Mouse (Mus musculus): ENCODE data around the gene Taf3. TPM values are rescaled to one million over a fixed set of nuclear protein-coding genes. Genes with fewer than 3 reads are reported as not detected.

Gene Taf3
- polyA plus RNA-seq, 1 experiment from 2014 or later: 18.0 TPM

DNA sequence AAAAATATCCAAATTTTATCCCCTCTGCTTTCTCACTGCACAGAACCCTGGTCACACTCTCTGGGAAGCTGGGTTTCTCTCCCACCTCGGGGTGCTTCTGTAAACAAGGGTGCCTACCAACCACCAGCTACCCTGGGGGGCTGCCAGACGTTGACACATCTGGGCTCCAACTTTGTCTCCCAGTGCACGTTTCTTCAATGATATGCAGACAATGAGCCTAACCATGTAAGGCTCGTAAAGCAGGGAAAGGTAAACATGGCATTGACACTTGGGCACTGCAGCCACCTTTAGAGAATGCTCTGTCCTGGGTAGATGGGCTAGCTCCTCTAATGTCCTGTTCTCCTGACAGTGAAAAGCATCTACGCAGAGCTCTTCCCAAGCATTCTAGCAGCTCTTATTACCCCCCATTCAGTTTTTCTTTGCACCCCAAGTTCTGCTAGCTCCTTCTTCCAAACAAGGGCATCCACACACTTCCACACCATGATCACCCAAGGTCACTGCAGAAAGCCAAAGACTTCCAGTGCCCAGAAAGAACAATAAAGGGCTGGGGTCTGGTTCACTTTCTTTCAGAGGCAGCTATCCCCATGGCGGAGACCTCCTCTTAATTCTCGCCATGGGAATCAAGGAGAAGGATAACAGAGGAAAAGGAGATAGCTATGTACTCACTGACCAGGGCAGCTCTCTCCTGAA lies 161.3 kb downstream of the Taf3 start:
- Histone ChIP-seq H3K9me3 (no peaks in the 10 kb centered on the region), H3K4me2 (replicated peaks) (peak overlapping the region; percentile 68), H3K4me3 (replicated peaks) (peak overlapping the region; percentile 48), H3K4me1 (replicated peaks) (peaks cover 12% of the 10 kb centered on the region; the same call in 1 of the 2 replicates), H3K27me3 (peaks cover 92% of the 10 kb centered on the region), H3K9ac (replicated peaks) (peak overlapping the region; percentile 71), H3K27ac (peak overlapping the region; percentile 88), H3K36me3 (no peaks in the 10 kb centered on the region)
- 2% methylated on average over 7 of the region's 7 CpGs for WGBS
- ATAC-seq: no peak

- WGBS: 4% methylated on average over 3 of the region's 3 CpGs
- H3K4me1 ChIP-seq (replicated peaks): peaks cover 19% of the 10 kb centered on the region
- no peaks in the 10 kb centered on the region for H3K9me3 ChIP-seq
- peak overlapping the region; percentile 68 for H3K4me2 ChIP-seq (replicated peaks)
- H3K27me3 ChIP-seq: peaks cover 95% of the 10 kb centered on the region
- ATAC-seq: no peak
- H3K27ac ChIP-seq: peak overlapping the region; percentile 88
- H3K4me3 ChIP-seq (replicated peaks): peak overlapping the region; percentile 48
- H3K36me3 ChIP-seq: no peaks in the 10 kb centered on the region
- H3K9ac ChIP-seq (replicated peaks): peak overlapping the region; percentile 71
Measured at GRCm38 (mm10) chr2:9886031-9886430, 162.4 kb downstream of the Taf3 start.

DNA sequence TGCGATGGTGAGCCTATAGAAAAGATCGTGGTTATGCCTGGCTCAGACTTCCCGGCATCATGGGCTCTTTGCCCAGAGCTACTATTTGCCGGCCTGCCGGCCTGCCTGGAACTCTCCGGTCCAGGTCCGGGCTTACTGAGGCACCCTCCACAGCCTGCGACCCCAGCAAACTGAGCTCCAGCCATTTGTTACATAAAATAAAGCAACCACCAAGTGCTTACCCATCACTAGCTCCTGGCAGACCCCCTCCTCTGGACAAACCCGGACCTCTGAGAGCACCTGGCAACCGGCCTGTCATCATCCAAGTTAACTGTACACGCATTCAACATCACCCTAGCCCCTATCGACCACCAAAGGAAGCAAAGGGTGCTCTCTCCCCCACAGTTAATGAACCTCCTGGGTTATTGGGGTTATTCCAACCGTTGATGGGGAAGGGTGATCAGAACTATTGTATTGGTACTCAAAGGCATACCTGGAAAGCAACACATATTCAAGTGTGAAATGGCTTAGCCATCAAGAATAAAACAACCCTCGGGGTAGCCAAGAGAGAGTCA lies 163.1 kb downstream of the Taf3 start:
- Histone ChIP-seq H3K9me3 (no peaks in the 10 kb centered on the region), H3K9ac (replicated peaks) (peak overlapping the region; percentile 71), H3K4me1 (replicated peaks) (peaks cover 21% of the 10 kb centered on the region), H3K36me3 (no peaks in the 10 kb centered on the region), H3K4me2 (replicated peaks) (peak overlapping the region; percentile 68), H3K4me3 (replicated peaks) (peak overlapping the region; percentile 48), H3K27ac (peak overlapping the region; percentile 88), H3K27me3 (peaks cover 95% of the 10 kb centered on the region)
- ATAC-seq: no peak
- 2% methylated on average over 14 of the region's 14 CpGs for WGBS

GRCm38 (mm10) chr2:9884533-9885216 lies 163.7 kb downstream of the Taf3 start:
- Histone ChIP-seq H3K36me3 (no peaks in the 10 kb centered on the region), H3K27ac (peak overlapping the region; percentile 88), H3K4me1 (replicated peaks) (peaks cover 24% of the 10 kb centered on the region), H3K27me3 (peaks cover 95% of the 10 kb centered on the region), H3K9me3 (no peaks in the 10 kb centered on the region), H3K4me2 (replicated peaks) (peak overlapping the region; percentile 68), H3K4me3 (replicated peaks) (peak overlapping the region; percentile 48), H3K9ac (replicated peaks) (peak overlapping the region; percentile 71)
- ATAC-seq: no peak
- WGBS: 1% methylated on average over 15 of the region's 15 CpGs

DNA sequence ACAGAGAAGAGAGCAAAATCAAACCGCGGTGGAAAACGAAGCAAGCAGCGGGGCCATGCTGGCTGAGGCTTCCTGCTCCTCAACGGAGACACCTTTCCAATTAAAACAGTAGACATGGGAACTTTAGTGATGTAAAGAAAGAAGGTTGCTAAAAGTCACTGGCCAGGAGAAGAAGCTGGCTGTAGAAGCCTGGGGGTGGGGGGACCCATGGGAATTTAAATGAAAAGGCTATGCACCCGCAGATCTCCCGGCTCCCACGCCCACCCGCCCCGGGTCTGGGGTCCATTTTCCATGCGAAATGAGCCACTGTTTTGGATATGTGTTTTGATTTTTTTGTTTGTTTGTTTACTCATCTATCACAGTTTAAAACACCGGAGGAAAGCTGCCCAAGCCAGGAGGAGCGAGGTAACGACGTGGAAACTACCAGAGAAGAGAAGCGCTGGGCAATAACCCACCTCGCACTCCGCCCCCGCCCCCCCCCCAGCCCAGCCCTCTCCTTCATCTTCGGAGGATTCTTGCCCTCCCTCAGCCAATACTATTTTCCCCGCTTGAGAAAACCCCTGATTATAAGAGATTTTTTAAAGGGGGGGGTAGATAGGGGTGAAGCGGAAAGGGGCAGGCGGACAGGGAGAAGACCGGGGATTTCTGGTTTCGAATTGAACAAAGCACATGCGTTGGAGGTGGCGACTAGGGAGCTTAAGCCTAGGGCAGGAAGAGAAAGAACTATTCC lies 164.4 kb downstream of the Taf3 start:
- under 1% methylated on average over 27 of the region's 27 CpGs for WGBS
- Histone ChIP-seq H3K36me3 (no peaks in the 10 kb centered on the region), H3K27me3 (peaks cover 95% of the 10 kb centered on the region), H3K4me3 (replicated peaks) (peak overlapping the region; percentile 48), H3K4me1 (replicated peaks) (peaks cover 26% of the 10 kb centered on the region), H3K9me3 (no peaks in the 10 kb centered on the region), H3K9ac (replicated peaks) (peak overlapping the region; percentile 71), H3K27ac (peak overlapping the region; percentile 88), H3K4me2 (replicated peaks) (peak overlapping the region; percentile 68)
- no peak for ATAC-seq

DNA sequence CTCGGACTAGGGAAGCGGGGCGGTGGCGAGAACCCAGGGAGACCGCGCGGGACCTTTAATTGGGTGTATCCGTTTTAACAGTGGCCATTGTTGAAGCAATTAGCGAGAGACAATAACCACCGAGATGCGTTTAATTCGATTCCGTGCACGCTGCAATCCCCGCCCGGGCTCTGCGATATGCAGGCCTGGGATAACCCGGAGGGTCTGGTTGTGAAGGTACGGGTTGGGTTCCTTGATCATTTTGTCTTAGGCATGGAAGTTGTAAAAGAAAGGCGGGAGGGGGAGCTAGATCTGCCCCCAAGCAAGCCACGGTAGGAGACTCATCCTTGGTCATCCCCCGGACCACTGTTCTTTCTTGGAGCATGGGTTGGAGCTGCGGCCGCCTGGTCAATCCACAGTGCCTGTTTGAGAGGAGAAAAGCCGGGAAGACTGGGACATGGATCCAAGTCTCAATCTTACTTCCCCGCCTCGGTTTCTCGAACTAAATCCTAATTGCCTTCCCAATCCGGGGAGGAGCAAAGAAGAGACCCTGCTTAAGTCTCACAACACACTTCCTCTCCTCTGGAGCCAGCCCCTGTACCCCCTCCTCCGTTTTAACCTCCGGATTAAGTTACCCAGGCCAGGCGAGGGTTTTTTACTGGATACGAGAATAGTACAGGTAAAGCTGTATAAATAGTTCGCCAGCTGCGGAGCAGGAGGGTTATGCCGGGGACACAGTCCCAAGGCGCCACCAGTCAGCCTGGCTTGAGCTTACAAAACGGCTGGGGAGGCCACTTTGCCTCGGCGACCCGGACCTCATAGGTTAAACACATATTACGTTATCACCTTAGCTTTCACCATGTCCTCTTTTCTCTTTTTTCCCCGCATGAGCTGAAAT lies 165.2 kb downstream of the Taf3 start:
- H3K4me1 ChIP-seq (replicated peaks): peaks cover 32% of the 10 kb centered on the region
- no peak for ATAC-seq
- no peaks in the 10 kb centered on the region for H3K9me3 ChIP-seq
- H3K9ac ChIP-seq (replicated peaks): peak overlapping the region; percentile 71
- H3K4me3 ChIP-seq (replicated peaks): peak overlapping the region; percentile 48
- H3K4me2 ChIP-seq (replicated peaks): peak overlapping the region; percentile 68
- no peaks in the 10 kb centered on the region for H3K36me3 ChIP-seq
- under 1% methylated on average over 43 of the region's 43 CpGs for WGBS
- H3K27me3 ChIP-seq: peaks cover 95% of the 10 kb centered on the region
- H3K27ac ChIP-seq: peak overlapping the region; percentile 88

GRCm38 (mm10) chr2:9882371-9882925 lies 165.9 kb downstream of the Taf3 start:
- ATAC-seq: no peak
- H3K4me1 ChIP-seq (replicated peaks): peaks cover 33% of the 10 kb centered on the region
- peak overlapping the region; percentile 68 for H3K4me2 ChIP-seq (replicated peaks)
- peak overlapping the region; percentile 88 for H3K27ac ChIP-seq
- no peaks in the 10 kb centered on the region for H3K36me3 ChIP-seq
- H3K9me3 ChIP-seq: no peaks in the 10 kb centered on the region
- H3K9ac ChIP-seq (replicated peaks): peak overlapping the region; percentile 71
- peak overlapping the region; percentile 48 for H3K4me3 ChIP-seq (replicated peaks)
- under 1% methylated on average over 39 of the region's 39 CpGs for WGBS
- H3K27me3 ChIP-seq: peaks cover 95% of the 10 kb centered on the region

DNA sequence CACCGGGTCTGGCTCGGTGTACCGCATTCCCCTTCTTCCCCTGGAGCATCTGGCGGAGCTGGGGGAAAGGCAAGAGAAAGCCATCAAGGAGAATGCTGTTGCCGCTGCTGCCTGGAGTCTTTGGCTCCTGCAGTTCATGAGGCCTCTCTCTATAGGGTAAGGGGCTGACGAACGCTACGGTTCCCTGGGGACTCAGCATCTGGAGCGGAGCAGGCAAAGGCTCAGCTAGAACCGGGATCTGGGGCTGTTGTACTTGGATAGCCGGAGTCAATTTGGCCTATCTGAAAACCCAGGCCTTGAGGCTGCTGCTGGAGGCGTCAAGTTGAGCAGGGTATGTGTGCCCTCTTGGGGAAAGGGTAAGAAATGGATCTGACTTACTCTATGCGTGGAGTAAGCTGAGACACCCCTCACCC lies 166.8 kb downstream of the Taf3 start:
- H3K9me3 ChIP-seq: no peaks in the 10 kb centered on the region
- peaks cover 95% of the 10 kb centered on the region for H3K27me3 ChIP-seq
- H3K27ac ChIP-seq: peak overlapping the region; percentile 88
- H3K36me3 ChIP-seq: no peaks in the 10 kb centered on the region
- peak overlapping the region; percentile 68 for H3K4me2 ChIP-seq (replicated peaks)
- H3K9ac ChIP-seq (replicated peaks): peak overlapping the region; percentile 71
- ATAC-seq: peak; percentile 15; the same call in 1 of the 2 replicates
- H3K4me3 ChIP-seq (replicated peaks): peak overlapping the region; percentile 48
- peaks cover 37% of the 10 kb centered on the region for H3K4me1 ChIP-seq (replicated peaks)
- under 1% methylated on average over 13 of the region's 13 CpGs for WGBS

- H3K27ac ChIP-seq: peak within 1 kb of the TSS; percentile 88
Measured at GRCm38 (mm10) chr2:9881051-9881591, 167.3 kb downstream of the Taf3 start, which contains the start of gene 4930412O13Rik. Gene 4930412O13Rik (plus strand): TSS chr2:9881252.

DNA sequence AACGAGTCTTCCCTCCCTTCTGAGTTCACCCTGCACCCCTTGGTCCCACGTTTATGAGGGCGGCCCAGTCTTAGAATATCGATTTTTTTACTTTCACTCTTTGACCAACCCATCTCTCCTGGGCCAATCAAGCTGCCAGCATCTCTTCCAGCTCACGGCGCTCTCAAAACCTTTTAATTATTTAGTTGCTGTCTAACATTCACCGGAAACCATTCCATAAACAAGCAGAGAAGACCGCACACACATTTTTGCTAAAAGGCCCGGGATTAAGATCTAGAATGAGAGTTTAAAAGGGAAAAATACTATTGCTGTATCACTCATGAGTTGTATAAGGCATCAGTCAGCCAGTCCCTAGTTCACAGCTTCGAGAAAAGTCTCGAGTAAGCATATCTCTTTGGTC lies 168.1 kb downstream of the Taf3 start:
- H3K9me3 ChIP-seq: no peaks in the 10 kb centered on the region
- 4% methylated on average over 11 of the region's 11 CpGs for WGBS
- no peak for ATAC-seq
- peak overlapping the region; percentile 71 for H3K9ac ChIP-seq (replicated peaks)
- peak overlapping the region; percentile 68 for H3K4me2 ChIP-seq (replicated peaks)
- peak overlapping the region; percentile 88 for H3K27ac ChIP-seq
- H3K36me3 ChIP-seq: no peaks in the 10 kb centered on the region
- H3K4me1 ChIP-seq (replicated peaks): peaks cover 37% of the 10 kb centered on the region
- peak overlapping the region; percentile 48 for H3K4me3 ChIP-seq (replicated peaks)
- H3K27me3 ChIP-seq: peaks cover 95% of the 10 kb centered on the region

More at GRCm38 (mm10) chr2:9881051-9881591, 167.3 kb downstream of the Taf3 start, which contains the start of gene 4930412O13Rik:
- no peak for ATAC-seq
- Histone ChIP-seq H3K4me2 (replicated peaks) (peak within 1 kb of the TSS; percentile 68), H3K9me3 (no peaks in the 10 kb centered on the region), H3K27me3 (peaks cover 95% of the 10 kb centered on the region), H3K36me3 (no peaks in the 10 kb centered on the region), H3K9ac (replicated peaks) (peak within 1 kb of the TSS; percentile 71), H3K4me3 (replicated peaks) (peak within 1 kb of the TSS; percentile 48), H3K4me1 (replicated peaks) (peaks cover 37% of the 10 kb centered on the region)
- WGBS: under 1% methylated on average over 32 of the region's 35 CpGs

Measured in midbrain, embryonic 13.5 days (tissue).